Mouse (Mus musculus) embryonic fibroblast, embryonic 13.5 days (primary cell): ENCODE data around the gene Deaf1. TPM values are rescaled to one million over a fixed set of nuclear protein-coding genes. Genes with fewer than 3 reads are reported as not detected.
A peak's percentile ranks its signal among the peaks of the same experiment; 100 is the strongest.
"Not testable (repeated sequence)": the region's sequence is repeated elsewhere in the genome, so short reads cannot be mapped to it uniquely, and the experiment has no call there.

Experiments
- H3K27ac ChIP-seq: 2 replicates; pipeline ENCODE4 v1.5.1; 2012; ENCODE audit warnings: low read length, control low read depth, inconsistent platforms; ENCODE audit not compliant: insufficient read depth
- H3K4me1 ChIP-seq: 2 replicates; pipeline ENCODE4 v1.6.1; 2011; ENCODE audit warnings: low read length; ENCODE audit not compliant: control insufficient read depth, insufficient read depth
- H3K4me3 ChIP-seq: 2 replicates; pipeline ENCODE4 v1.5.1; 2011; ENCODE audit warnings: mild to moderate bottlenecking, control low read depth, low read length; ENCODE audit not compliant: insufficient read depth
- CTCF ChIP-seq: IDR thresholded peaks from 2 replicates; pipeline ENCODE4 v1.5.1; 2011; ENCODE audit warnings: mild to moderate bottlenecking, control low read depth, low read length, moderate library complexity, borderline replicate concordance; ENCODE audit not compliant: insufficient read depth
- POLR2A ChIP-seq: IDR thresholded peaks from 2 replicates; pipeline ENCODE4 v1.6.1; 2011; ENCODE audit warnings: low read depth, mild to moderate bottlenecking, control low read depth, low read length, moderate library complexity
- polyA plus RNA-seq: library from polyadenylated mRNA; stranded (reverse); fragments of >200 nt; gene quantifications from 2 replicates; pipeline ENCODE4 v1.2.4, GENCODE M21; 2011; ENCODE audit warnings: low read depth; ENCODE audit not compliant: missing spikeins, insufficient read length

Gene Deaf1
- polyA plus RNA-seq, 1 experiment = 37.2 TPM

GRCm38 (mm10) chr7:141265739-141266561, 61.5 kb downstream of the Deaf1 start, which contains the start of gene Irf7:
TSS of gene Irf7 (minus strand) at chr7:141266481.
- no peak within 1 kb of the TSS for H3K27ac ChIP-seq
- TF ChIP-seq CTCF (no peak), POLR2A (peak; percentile 62; the same call in 1 of the 2 replicates)
- H3K4me3 ChIP-seq = peak within 1 kb of the TSS; percentile 82

GRCm38 (mm10) chr7:141265411-141265738, 62.1 kb downstream of the Deaf1 start:
- Histone ChIP-seq H3K27ac (no peak overlapping the region), H3K4me1 (no peaks in the 10 kb centered on the region; the same call in 1 of the 2 replicates), H3K4me3 (peak overlapping the region; percentile 82; the same call in 1 of the 2 replicates)
- TF ChIP-seq POLR2A (no peak), CTCF (no peak)

More at GRCm38 (mm10) chr7:141265739-141266561, 61.5 kb downstream of the Deaf1 start, which contains the start of gene Irf7:
- no peaks in the 10 kb centered on the region; the same call in 1 of the 2 replicates for H3K4me1 ChIP-seq

- H3K27ac ChIP-seq = no peak overlapping the region
- TF ChIP-seq POLR2A = no peak
- TF ChIP-seq CTCF = peak; percentile 49; the same call in 1 of the 2 replicates
- H3K4me1 ChIP-seq = no peaks in the 10 kb centered on the region; the same call in 1 of the 2 replicates
- H3K4me3 ChIP-seq = no peak overlapping the region
These were observed 62.6 kb downstream of the Deaf1 start for GRCm38 (mm10) chr7:141264761-141265410.

- no peak for TF ChIP-seq POLR2A
- no peak for TF ChIP-seq CTCF
- Histone ChIP-seq H3K27ac (no peak overlapping the region), H3K4me1 (no peaks in the 10 kb centered on the region; the same call in 1 of the 2 replicates), H3K4me3 (no peak overlapping the region)
These were observed 63.3 kb downstream of the Deaf1 start for GRCm38 (mm10) chr7:141264041-141264700.

GRCm38 (mm10) chr7:141263640-141264039, 63.9 kb downstream of the Deaf1 start:
- TF ChIP-seq POLR2A (no peak), CTCF (no peak)
- no peak overlapping the region for H3K4me3 ChIP-seq

GRCm38 (mm10) chr7:141261480-141261879, 66.0 kb downstream of the Deaf1 start:
- Histone ChIP-seq H3K4me1 (no peaks in the 10 kb centered on the region; the same call in 1 of the 2 replicates), H3K4me3 (no peak overlapping the region), H3K27ac (no peak overlapping the region)
- no peak for TF ChIP-seq POLR2A
- TF ChIP-seq CTCF = no peak

More at GRCm38 (mm10) chr7:141263640-141264039, 63.9 kb downstream of the Deaf1 start:
- no peak overlapping the region for H3K27ac ChIP-seq
- no peaks in the 10 kb centered on the region; the same call in 1 of the 2 replicates for H3K4me1 ChIP-seq

- H3K4me1 ChIP-seq = no peaks in the 10 kb centered on the region
- no peak for TF ChIP-seq POLR2A
- no peak for TF ChIP-seq CTCF
- no peak overlapping the region for H3K27ac ChIP-seq
- no peak overlapping the region for H3K4me3 ChIP-seq
These were observed 71.3 kb downstream of the Deaf1 start for GRCm38 (mm10) chr7:141256159-141256558.

- not testable (repeated sequence) for H3K4me3 ChIP-seq, H3K4me1 ChIP-seq, H3K27ac ChIP-seq
These were observed 77.0 kb downstream of the Deaf1 start for GRCm38 (mm10) chr7:141250486-141250885.

Other genes starting within 250 kb of the Deaf1 start
- gene Pkp3, start 249.5 kb downstream of the Deaf1 start, polyA plus RNA-seq = not detected in 2 replicates
- gene Sigirr, start 227.1 kb downstream of the Deaf1 start, polyA plus RNA-seq = not detected in 2 replicates
- gene Ano9, start 209.9 kb downstream of the Deaf1 start, polyA plus RNA-seq = not detected in 2 replicates
- 27.0 and 28.3 TPM in 2 replicates for gene Ptdss2, start 205.3 kb downstream of the Deaf1 start, polyA plus RNA-seq
- 108 and 119 TPM in 2 replicates for gene Rnh1, start 154.8 kb downstream of the Deaf1 start, polyA plus RNA-seq
- 54.0 and 62.7 TPM in 2 replicates for gene Hras, start 133.7 kb downstream of the Deaf1 start, polyA plus RNA-seq
- 1.9 and 2.4 TPM in 2 replicates for gene Lrrc56, start 133.5 kb downstream of the Deaf1 start, polyA plus RNA-seq
- gene Lmntd2, start 113.6 kb downstream of the Deaf1 start, polyA plus RNA-seq = 0.38 and 0.58 TPM in 2 replicates
- gene Rassf7, start 111.8 kb downstream of the Deaf1 start, polyA plus RNA-seq = 3.9 and 5.8 TPM in 2 replicates
- 54.7 and 58.7 TPM in 2 replicates for gene Phrf1, start 98.9 kb downstream of the Deaf1 start, polyA plus RNA-seq
- gene Irf7, start 61.2 kb downstream of the Deaf1 start, polyA plus RNA-seq = 6.0 and 7.2 TPM in 2 replicates
- gene Cdhr5, start 50.9 kb downstream of the Deaf1 start, polyA plus RNA-seq = not detected in 2 replicates
- not detected in 2 replicates for gene Sct, start 48.6 kb downstream of the Deaf1 start, polyA plus RNA-seq
- 0.28 TPM in 1 of 2 replicates, not detected in the other for gene Drd4, start 35.7 kb downstream of the Deaf1 start, polyA plus RNA-seq
- gene Tmem80, start within 50 bp of the Deaf1 start, polyA plus RNA-seq = 24.6 and 25.4 TPM in 2 replicates
- 4.2 and 9.1 TPM in 2 replicates for gene Eps8l2, start 11.2 kb upstream of the Deaf1 start, polyA plus RNA-seq
- gene Taldo1, start 64.5 kb upstream of the Deaf1 start, polyA plus RNA-seq = 93.0 and 121 TPM in 2 replicates
- gene Gatd1, start 86.4 kb upstream of the Deaf1 start, polyA plus RNA-seq = 30.5 and 41.5 TPM in 2 replicates
- 4.9 and 5.4 TPM in 2 replicates for gene Cend1, start 101.8 kb upstream of the Deaf1 start, polyA plus RNA-seq
- 24.0 and 26.9 TPM in 2 replicates for gene Slc25a22, start 110.2 kb upstream of the Deaf1 start, polyA plus RNA-seq
- gene Pidd1, start 116.3 kb upstream of the Deaf1 start, polyA plus RNA-seq = 12.4 and 18.1 TPM in 2 replicates
- 1,600 and 1,818 TPM in 2 replicates for gene Rplp2, start 119.7 kb upstream of the Deaf1 start, polyA plus RNA-seq
- 18.9 and 26.7 TPM in 2 replicates for gene Pnpla2, start 127.5 kb upstream of the Deaf1 start, polyA plus RNA-seq
- gene Cracr2b, start 133.4 kb upstream of the Deaf1 start, polyA plus RNA-seq = 1.3 and 2.7 TPM in 2 replicates
- gene Cd151, start 139.7 kb upstream of the Deaf1 start, polyA plus RNA-seq = 58.4 and 94.0 TPM in 2 replicates
- gene Polr2l, start 147.4 kb upstream of the Deaf1 start, polyA plus RNA-seq = 13.1 and 24.1 TPM in 2 replicates
- 184 and 207 TPM in 2 replicates for gene Tspan4, start 147.6 kb upstream of the Deaf1 start, polyA plus RNA-seq
- gene Chid1, start 212.2 kb upstream of the Deaf1 start, polyA plus RNA-seq = 45.8 and 48.7 TPM in 2 replicates
- 128 TPM in 2 replicates for gene Ap2a2, start 234.5 kb upstream of the Deaf1 start, polyA plus RNA-seq